Mouse (Mus musculus) midbrain, embryonic 13.5 days (tissue): Measurements from ENCODE around the gene Kcnk18. TPM values are rescaled to one million over a fixed set of nuclear protein-coding genes. Genes with fewer than 3 reads are reported as not detected.

Experiments used
- ATAC-seq: fragments of 200-750 bp; cut with Nextera tagmentation; 2 replicates; pipeline ENCODE4 v1.8.0; 2017; ENCODE audit warnings: mild to moderate bottlenecking, moderate TSS enrichment, moderate library complexity
- H3K27ac ChIP-seq: fragments of 300-500 bp; sonication (generic); 2 replicates; pipeline ENCODE4 v1.5.1; 2015; ENCODE audit warnings: inconsistent platforms, mild to moderate bottlenecking, moderate library complexity
- H3K27me3 ChIP-seq: fragments of 300-500 bp; sonication (generic); 2 replicates; pipeline ENCODE4 v1.6.1; 2015; ENCODE audit warnings: mild to moderate bottlenecking, inconsistent platforms
- H3K36me3 ChIP-seq: fragments of 300-500 bp; sonication (generic); 2 replicates; pipeline ENCODE4 v1.6.1; 2015; ENCODE audit warnings: mild to moderate bottlenecking, inconsistent platforms
- H3K4me1 ChIP-seq: fragments of 300-500 bp; sonication (generic); replicated peaks from 2 replicates; pipeline ENCODE4 v1.6.1; 2015; ENCODE audit warnings: inconsistent platforms
- H3K4me2 ChIP-seq: fragments of 300-500 bp; sonication (generic); replicated peaks from 2 replicates; pipeline ENCODE4 v1.6.1; 2015; ENCODE audit warnings: moderate library complexity, mild to moderate bottlenecking, inconsistent platforms
- H3K4me3 ChIP-seq: fragments of 300-500 bp; sonication (generic); replicated peaks from 2 replicates; pipeline ENCODE4 v1.5.1; 2015; ENCODE audit warnings: mild to moderate bottlenecking, inconsistent platforms
- H3K9ac ChIP-seq: fragments of 300-500 bp; sonication (generic); replicated peaks from 2 replicates; pipeline ENCODE4 v1.6.1; 2015; ENCODE audit warnings: mild to moderate bottlenecking, inconsistent platforms
- H3K9me3 ChIP-seq: fragments of 300-500 bp; sonication (generic); 2 replicates; pipeline ENCODE4 v1.6.1; 2016; ENCODE audit warnings: mild to moderate bottlenecking, inconsistent platforms
- WGBS: fragments of 180-500 bp; shearing (Covaris S2); methylation state at CpG from one replicate; pipeline ENCODE4 v1.1.7; 2015; 5-methylcytosine and 5-hydroxymethylcytosine counted together
- polyA plus RNA-seq: library from polyadenylated mRNA; unstranded; fragments of >200 nt; fragmentation: Nextera tagmentation; extraction: Ambion mirVana; gene quantifications from 2 replicates; pipeline ENCODE4 v1.2.1, GENCODE M21; 2015

Gene Kcnk18
- polyA plus RNA-seq, 1 experiment from 2014 or later: not detected

- no peak overlapping the region for H3K4me3 ChIP-seq
- H3K27me3 ChIP-seq: peaks cover 96% of the 10 kb centered on the region
- H3K36me3 ChIP-seq: no peaks in the 10 kb centered on the region
- no peaks in the 10 kb centered on the region for H3K9me3 ChIP-seq
- WGBS: 7% methylated on average over 2 of the region's 2 CpGs
- ATAC-seq: no peak
- no peak overlapping the region for H3K27ac ChIP-seq
- no peak overlapping the region for H3K4me2 ChIP-seq
- no peak overlapping the region for H3K9ac ChIP-seq
- peaks cover 5% of the 10 kb centered on the region; the same call in 1 of the 2 replicates for H3K4me1 ChIP-seq
Measured at GRCm38 (mm10) chr19:59192491-59192890, 26.5 kb upstream of the Kcnk18 start.

- no peak overlapping the region for H3K27ac ChIP-seq
- H3K36me3 ChIP-seq: no peaks in the 10 kb centered on the region
- 1% methylated on average over 10 of the region's 10 CpGs for WGBS
- peaks cover 96% of the 10 kb centered on the region for H3K27me3 ChIP-seq
- peaks cover 5% of the 10 kb centered on the region; the same call in 1 of the 2 replicates for H3K4me1 ChIP-seq
- peak overlapping the region; percentile 16; the same call in 1 of the 2 replicates for H3K4me3 ChIP-seq
- H3K9me3 ChIP-seq: no peaks in the 10 kb centered on the region
- H3K4me2 ChIP-seq: 0 out of 2 replicates have a peak overlapping the region, but pooled peaks have one; percentile 34
- no peak overlapping the region for H3K9ac ChIP-seq
- ATAC-seq: no peak
Measured at GRCm38 (mm10) chr19:59193456-59193855, 25.6 kb upstream of the Kcnk18 start.

- ATAC-seq: no peak
- Histone ChIP-seq H3K9ac (no peak overlapping the region), H3K4me1 (peaks cover 5% of the 10 kb centered on the region; the same call in 1 of the 2 replicates), H3K27me3 (peaks cover 94% of the 10 kb centered on the region), H3K4me3 (peak overlapping the region; percentile 16), H3K4me2 (peak overlapping the region; percentile 34), H3K9me3 (no peaks in the 10 kb centered on the region), H3K36me3 (no peaks in the 10 kb centered on the region), H3K27ac (no peak overlapping the region)
- WGBS: 1% methylated on average over 49 of the region's 50 CpGs
Measured at GRCm38 (mm10) chr19:59193986-59194820, 24.8 kb upstream of the Kcnk18 start.

GRCm38 (mm10) chr19:59195181-59195770, 23.7 kb upstream of the Kcnk18 start:
- H3K4me3 ChIP-seq: no peak overlapping the region
- H3K9me3 ChIP-seq: no peaks in the 10 kb centered on the region
- peaks cover 5% of the 10 kb centered on the region; the same call in 1 of the 2 replicates for H3K4me1 ChIP-seq
- WGBS: 7% methylated on average over 9 of the region's 9 CpGs
- no peaks in the 10 kb centered on the region for H3K36me3 ChIP-seq
- no peak overlapping the region for H3K4me2 ChIP-seq
- no peak overlapping the region for H3K27ac ChIP-seq
- peaks cover 87% of the 10 kb centered on the region for H3K27me3 ChIP-seq
- no peak for ATAC-seq
- H3K9ac ChIP-seq: no peak overlapping the region

- H3K4me2 ChIP-seq: no peak overlapping the region
- ATAC-seq: peak; percentile 86
Measured at GRCm38 (mm10) chr19:59196111-59196666, 22.8 kb upstream of the Kcnk18 start.

GRCm38 (mm10) chr19:59198161-59198560, 20.9 kb upstream of the Kcnk18 start:
- Histone ChIP-seq H3K36me3 (no peaks in the 10 kb centered on the region), H3K9ac (no peak overlapping the region), H3K4me3 (no peak overlapping the region), H3K4me2 (no peak overlapping the region), H3K4me1 (peaks cover 5% of the 10 kb centered on the region; the same call in 1 of the 2 replicates), H3K27ac (no peak overlapping the region), H3K27me3 (peaks cover 58% of the 10 kb centered on the region), H3K9me3 (no peaks in the 10 kb centered on the region)
- no peak for ATAC-seq
- 40% methylated on average over 7 of the region's 7 CpGs for WGBS

More at GRCm38 (mm10) chr19:59196111-59196666, 22.8 kb upstream of the Kcnk18 start:
- Histone ChIP-seq H3K4me1 (peaks cover 5% of the 10 kb centered on the region; the same call in 1 of the 2 replicates), H3K27ac (no peak overlapping the region), H3K36me3 (no peaks in the 10 kb centered on the region), H3K9ac (no peak overlapping the region), H3K4me3 (no peak overlapping the region), H3K9me3 (no peaks in the 10 kb centered on the region), H3K27me3 (peaks cover 78% of the 10 kb centered on the region)
- 2% methylated on average over 15 of the region's 15 CpGs for whole genome bisulfite sequencing

- H3K36me3 ChIP-seq: no peaks in the 10 kb centered on the region
- 28% methylated on average over 5 of the region's 5 CpGs for WGBS
- ATAC-seq: 0 out of 2 replicates have a peak, but pooled peaks have one; percentile 27
Measured at GRCm38 (mm10) chr19:59208475-59208874, 10.5 kb upstream of the Kcnk18 start.

GRCm38 (mm10) chr19:59208986-59209385, 10.0 kb upstream of the Kcnk18 start:
- Histone ChIP-seq H3K9ac (no peak overlapping the region), H3K4me3 (no peak overlapping the region), H3K27ac (no peak overlapping the region), H3K4me1 (no peaks in the 10 kb centered on the region), H3K4me2 (no peak overlapping the region), H3K9me3 (no peaks in the 10 kb centered on the region), H3K27me3 (peaks cover 24% of the 10 kb centered on the region), H3K36me3 (no peaks in the 10 kb centered on the region)
- no peak for ATAC-seq
- 63% methylated on average over 2 of the region's 2 CpGs for WGBS

More at GRCm38 (mm10) chr19:59208475-59208874, 10.5 kb upstream of the Kcnk18 start:
- Histone ChIP-seq H3K4me3 (no peak overlapping the region), H3K4me2 (no peak overlapping the region), H3K27ac (no peak overlapping the region), H3K9ac (no peak overlapping the region), H3K27me3 (peaks cover 22% of the 10 kb centered on the region), H3K9me3 (no peaks in the 10 kb centered on the region), H3K4me1 (no peaks in the 10 kb centered on the region)

- 75% methylated on average over 3 of the region's 3 CpGs for WGBS
- Histone ChIP-seq H3K27ac (no peak overlapping the region), H3K9me3 (no peaks in the 10 kb centered on the region), H3K27me3 (peaks cover 26% of the 10 kb centered on the region), H3K9ac (no peak overlapping the region), H3K4me1 (no peaks in the 10 kb centered on the region), H3K36me3 (no peaks in the 10 kb centered on the region), H3K4me2 (no peak overlapping the region), H3K4me3 (no peak overlapping the region)
- no peak for ATAC-seq
Measured at GRCm38 (mm10) chr19:59216891-59217290, 2.1 kb upstream of the Kcnk18 start.

GRCm38 (mm10) chr19:59221131-59221530, 2.1 kb downstream of the Kcnk18 start:
- H3K9ac ChIP-seq: no peak overlapping the region
- peaks cover 22% of the 10 kb centered on the region for H3K27me3 ChIP-seq
- ATAC-seq: no peak
- no peaks in the 10 kb centered on the region for H3K9me3 ChIP-seq
- no peaks in the 10 kb centered on the region for H3K36me3 ChIP-seq
- 52% methylated on average over 3 of the region's 3 CpGs for WGBS
- H3K4me3 ChIP-seq: no peak overlapping the region
- H3K27ac ChIP-seq: no peak overlapping the region
- H3K4me1 ChIP-seq: no peaks in the 10 kb centered on the region
- no peak overlapping the region for H3K4me2 ChIP-seq

GRCm38 (mm10) chr19:59228376-59228775, 9.4 kb downstream of the Kcnk18 start:
- Histone ChIP-seq H3K9ac (no peak overlapping the region), H3K4me3 (no peak overlapping the region), H3K36me3 (no peaks in the 10 kb centered on the region), H3K4me2 (no peak overlapping the region), H3K27me3 (0 out of 2 replicates have a peak, but pooled peaks cover 2% of the 10 kb centered on the region), H3K27ac (no peak overlapping the region), H3K4me1 (no peaks in the 10 kb centered on the region), H3K9me3 (no peaks in the 10 kb centered on the region)
- 77% methylated on average over 3 of the region's 3 CpGs for WGBS
- no peak for ATAC-seq

- Histone ChIP-seq H3K4me1 (no peaks in the 10 kb centered on the region), H3K4me3 (no peak overlapping the region), H3K27ac (no peak overlapping the region), H3K9me3 (no peaks in the 10 kb centered on the region), H3K9ac (no peak overlapping the region), H3K36me3 (no peaks in the 10 kb centered on the region), H3K4me2 (no peak overlapping the region), H3K27me3 (peaks cover 5% of the 10 kb centered on the region; the same call in 1 of the 2 replicates)
- 64% methylated on average over 5 of the region's 5 CpGs for WGBS
- ATAC-seq: no peak
Measured at GRCm38 (mm10) chr19:59232786-59233185, 13.8 kb downstream of the Kcnk18 start.
